Mouse (Mus musculus) neural tube, embryonic 11.5 days (tissue): Measurements from ENCODE around the gene Zdhhc5. TPM values are rescaled to one million over a fixed set of nuclear protein-coding genes. Genes with fewer than 3 reads are reported as not detected.
"Not testable (repeated sequence)": the region's sequence is repeated elsewhere in the genome, so short reads cannot be mapped to it uniquely, and the experiment has no call there.

Source experiments
- ATAC-seq: fragments of 200-750 bp; cut with Nextera tagmentation; 2 replicates; pipeline ENCODE4 v1.8.0; 2017; ENCODE audit warnings: moderate number of reproducible peaks, mild to moderate bottlenecking, moderate TSS enrichment, moderate library complexity; ENCODE audit not compliant: insufficient read depth, low FRiP score, low TSS enrichment
- DNase-seq: peaks from one replicate; pipeline ENCODE4 v3.0.0-alpha.2; 2015; ENCODE audit warnings: low spot score
- H3K27ac ChIP-seq: fragments of 300-500 bp; sonication (generic); 2 replicates; pipeline ENCODE4 v1.5.1; 2014; ENCODE audit warnings: low read depth, mild to moderate bottlenecking, low read length
- H3K27me3 ChIP-seq: fragments of 300-500 bp; sonication (generic); 2 replicates; pipeline ENCODE4 v1.6.1; 2014; ENCODE audit warnings: mild to moderate bottlenecking, low read length, mixed read lengths; ENCODE audit not compliant: control insufficient read depth, insufficient read depth
- H3K36me3 ChIP-seq: fragments of 300-500 bp; sonication (generic); 2 replicates; pipeline ENCODE4 v1.6.1; 2014; ENCODE audit warnings: mild to moderate bottlenecking, low read length, moderate library complexity, mixed read lengths; ENCODE audit not compliant: control insufficient read depth, insufficient read depth
- H3K4me1 ChIP-seq: fragments of 300-500 bp; sonication (generic); 2 replicates; pipeline ENCODE4 v1.6.1; 2014; ENCODE audit warnings: low read length, mixed read lengths; ENCODE audit not compliant: control insufficient read depth, insufficient read depth
- H3K4me2 ChIP-seq: fragments of 300-500 bp; sonication (generic); 2 replicates; pipeline ENCODE4 v1.6.1; 2014; ENCODE audit warnings: low read depth, mild to moderate bottlenecking, moderate library complexity
- H3K4me3 ChIP-seq: fragments of 300-500 bp; sonication (generic); 2 replicates; pipeline ENCODE4 v1.5.1; 2014; ENCODE audit warnings: low read depth, low read length
- H3K9ac ChIP-seq: fragments of 300-500 bp; sonication (generic); 2 replicates; pipeline ENCODE4 v1.6.1; 2014; ENCODE audit warnings: mild to moderate bottlenecking, low read length
- H3K9me3 ChIP-seq: fragments of 300-500 bp; sonication (generic); 2 replicates; pipeline ENCODE4 v1.6.1; 2016; ENCODE audit warnings: low read length; ENCODE audit not compliant: control insufficient read depth
- WGBS: fragments of 180-500 bp; shearing (Covaris S2); extraction: QIAGEN DNeasy Blood & Tissue Kit; methylation state at CpG from one replicate; pipeline ENCODE4 v1.1.7; 2014; 5-methylcytosine and 5-hydroxymethylcytosine counted together
- polyA plus RNA-seq: library from polyadenylated mRNA; unstranded; fragments of >200 nt; fragmentation: Nextera tagmentation; extraction: Ambion mirVana; gene quantifications from 2 replicates; pipeline ENCODE4 v1.2.1, GENCODE M21; 2014

Gene Zdhhc5
- polyA plus RNA-seq, 1 experiment from 2014 or later = 27.6 TPM

DNA sequence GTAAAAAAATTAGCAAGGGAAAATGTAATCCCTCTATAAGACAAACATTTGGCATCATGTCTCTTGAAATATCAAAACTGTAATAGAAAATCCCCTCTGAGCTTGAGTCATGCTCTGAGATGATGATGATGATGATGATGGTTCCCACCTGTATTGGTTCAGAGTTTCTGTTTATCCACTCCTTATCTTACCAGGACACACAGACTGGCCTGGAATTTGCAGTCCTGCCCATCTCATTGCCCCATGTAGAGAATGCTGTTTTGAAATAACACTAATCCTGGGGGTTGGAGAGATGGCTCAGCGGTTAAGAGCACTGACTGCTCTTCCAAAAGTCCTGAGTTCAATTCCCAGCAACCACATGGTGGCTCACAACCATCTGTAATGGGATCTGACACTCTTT, 17.4 kb upstream of the Zdhhc5 start:
- Histone ChIP-seq H3K27ac (no peak overlapping the region), H3K9me3 (no peaks in the 10 kb centered on the region), H3K36me3 (no peaks in the 10 kb centered on the region), H3K9ac (no peak overlapping the region), H3K27me3 (no peaks in the 10 kb centered on the region), H3K4me2 (no peak overlapping the region), H3K4me3 (no peak overlapping the region), H3K4me1 (peaks cover 21% of the 10 kb centered on the region)
- ATAC-seq (no peak), DNase-seq (no peak)
- 75% methylated on average over 1 of the region's 1 CpGs for WGBS

DNA sequence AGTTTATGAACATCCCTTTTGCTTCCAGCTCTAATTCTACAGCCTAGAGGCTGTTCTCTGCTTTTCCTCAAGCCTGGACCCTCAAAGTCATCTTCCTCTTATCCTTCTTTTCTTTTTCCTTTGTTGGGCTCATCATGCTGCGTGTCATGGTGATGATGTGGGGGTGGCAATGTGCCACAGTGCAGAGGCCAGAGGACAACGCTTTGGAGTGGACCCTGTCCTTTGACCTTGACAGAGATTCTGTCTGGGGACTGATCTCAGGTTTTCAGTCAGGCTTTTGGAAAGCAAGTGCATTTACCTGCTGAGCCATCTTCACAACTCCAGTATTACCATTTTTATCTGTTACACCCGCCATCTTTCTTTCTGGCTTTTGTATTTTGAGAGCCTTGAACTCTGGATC, 16.2 kb upstream of the Zdhhc5 start:
- Histone ChIP-seq H3K27me3 (no peaks in the 10 kb centered on the region), H3K27ac (no peak overlapping the region), H3K4me2 (no peak overlapping the region), H3K9me3 (no peaks in the 10 kb centered on the region), H3K36me3 (no peaks in the 10 kb centered on the region), H3K4me1 (peaks cover 12% of the 10 kb centered on the region), H3K4me3 (no peak overlapping the region), H3K9ac (no peak overlapping the region)
- ATAC-seq (no peak), DNase-seq (no peak)
- WGBS = 78% methylated on average over 3 of the region's 3 CpGs

DNA sequence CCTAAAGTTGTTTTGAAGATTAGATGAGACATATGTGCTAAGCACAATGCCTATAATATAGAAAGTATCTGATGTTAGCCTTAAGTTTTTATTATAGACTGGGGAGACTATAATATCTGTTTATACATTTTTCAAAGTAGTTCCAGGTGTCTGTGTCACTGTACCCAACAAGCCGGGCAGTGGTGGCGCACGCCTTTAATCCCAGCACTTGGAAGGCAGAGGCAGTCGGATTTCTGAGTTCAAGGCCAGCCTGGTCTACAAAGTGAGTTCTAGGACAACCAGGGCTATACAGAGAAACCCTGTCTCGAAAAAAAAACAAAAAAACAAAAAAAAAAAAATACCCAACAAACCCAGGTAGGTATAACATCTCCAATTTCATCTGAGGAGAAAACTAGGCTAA, 13.2 kb upstream of the Zdhhc5 start:
- ATAC-seq, H3K9ac ChIP-seq, H3K27ac ChIP-seq, H3K4me1 ChIP-seq, H3K9me3 ChIP-seq, H3K4me3 ChIP-seq, H3K27me3 ChIP-seq, H3K36me3 ChIP-seq, DNase-seq, H3K4me2 ChIP-seq: not testable (repeated sequence)
- WGBS = 84% methylated on average over 5 of the region's 5 CpGs

DNA sequence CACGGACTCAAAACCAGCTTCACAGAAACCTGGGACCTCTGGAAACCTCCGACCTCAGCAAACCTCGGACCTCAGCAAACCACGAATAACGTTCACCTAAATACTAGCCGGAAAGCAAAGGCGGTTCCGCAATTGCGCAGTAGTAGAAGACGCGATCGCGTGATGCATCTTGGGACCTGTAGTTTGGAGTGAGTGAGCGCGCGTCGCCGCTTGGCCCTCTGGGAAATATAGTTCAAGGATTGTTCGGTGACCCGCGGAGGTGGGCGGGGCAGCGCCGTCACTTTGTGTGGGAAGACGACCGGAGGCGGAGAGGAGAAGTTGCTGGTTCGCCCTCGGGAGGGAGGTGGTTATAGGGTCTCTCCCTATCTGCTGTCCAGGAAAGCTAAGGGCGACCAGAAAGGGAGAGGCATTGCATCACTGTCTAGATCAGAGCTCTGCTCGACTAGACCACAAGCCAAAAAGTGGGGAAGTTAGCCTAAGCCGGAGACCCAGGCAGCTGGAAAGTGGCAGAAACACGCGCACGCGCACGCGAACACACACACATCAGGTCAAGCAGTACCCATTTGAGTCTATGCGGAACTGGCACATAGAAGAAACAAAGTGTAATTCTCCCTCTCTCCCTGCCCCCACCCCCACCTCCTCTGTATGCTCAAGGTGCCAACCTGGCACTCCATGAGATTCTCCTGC, 12.3 kb upstream of the Zdhhc5 start, which contains the start of gene Clp1:
TSS of gene Clp1 (minus strand) at position 179 of the 687 bp plus-strand sequence.
- WGBS = under 1% methylated on average over 39 of the region's 39 CpGs
- Histone ChIP-seq H3K27me3 (no peaks in the 10 kb centered on the region), H3K4me2 (peak within 1 kb of the TSS; percentile 68), H3K9me3 (no peaks in the 10 kb centered on the region), H3K27ac (0 out of 2 replicates have a peak within 1 kb of the TSS, but pooled peaks have one; percentile 45), H3K4me3 (peak within 1 kb of the TSS; percentile 59), H3K9ac (peak within 1 kb of the TSS; percentile 54), H3K4me1 (no peaks in the 10 kb centered on the region), H3K36me3 (peaks cover 2% of the 10 kb centered on the region; the same call in 1 of the 2 replicates)
- ATAC-seq = peak; percentile 96
- DNase-seq = peak; percentile 97

DNA sequence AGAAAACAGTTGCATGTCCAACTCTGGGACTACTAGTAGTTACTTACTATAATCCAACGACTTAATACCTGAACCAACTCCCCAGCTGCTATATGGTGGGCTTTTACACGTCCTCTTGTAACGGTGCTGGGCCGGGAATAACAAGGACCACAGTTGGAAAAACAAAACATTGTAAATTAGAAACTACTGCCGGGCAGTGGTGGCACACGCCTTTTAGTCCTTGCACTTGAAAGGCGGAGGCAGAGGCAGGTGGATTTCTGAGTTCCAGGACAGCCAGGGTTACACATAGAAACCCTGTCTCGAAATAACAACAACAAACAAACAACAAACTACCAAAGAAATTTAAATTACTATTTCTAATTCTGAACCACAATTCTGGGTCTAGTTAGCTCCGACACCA, 11.7 kb upstream of the Zdhhc5 start:
- H3K4me2 ChIP-seq = peak overlapping the region; percentile 68
- ATAC-seq (peak; percentile 4; the same call in 1 of the 2 replicates), DNase-seq (no peak)
- H3K4me1 ChIP-seq = no peaks in the 10 kb centered on the region
- H3K9me3 ChIP-seq = no peaks in the 10 kb centered on the region
- 3% methylated on average over 9 of the region's 9 CpGs for WGBS
- no peaks in the 10 kb centered on the region for H3K27me3 ChIP-seq
- H3K4me3 ChIP-seq = peak overlapping the region; percentile 59
- peak overlapping the region; percentile 37 for H3K9ac ChIP-seq
- no peak overlapping the region for H3K27ac ChIP-seq
- H3K36me3 ChIP-seq = peaks cover 2% of the 10 kb centered on the region; the same call in 1 of the 2 replicates

DNA sequence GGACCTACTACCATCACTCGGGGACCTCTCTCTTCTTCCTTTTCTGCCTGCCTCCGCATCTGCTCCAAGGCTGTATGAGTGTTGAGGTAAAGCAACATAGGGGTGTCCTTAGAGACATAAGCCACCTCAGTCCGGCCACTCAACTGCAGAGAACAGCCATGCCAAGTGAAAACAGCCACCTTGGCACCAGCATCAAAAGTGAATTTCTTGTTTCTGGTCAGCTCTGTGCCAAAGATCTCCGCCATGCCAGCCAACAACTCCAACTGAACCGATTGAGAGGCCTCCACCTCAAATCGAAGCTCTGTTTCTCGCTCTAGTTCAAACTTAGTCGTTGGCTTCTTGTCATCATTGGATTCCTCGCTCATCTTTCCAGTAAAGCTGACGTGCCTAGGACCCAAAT, 10.8 kb upstream of the Zdhhc5 start:
- 92% methylated on average over 10 of the region's 10 CpGs for WGBS
- DNase-seq (no peak), ATAC-seq (no peak)
- Histone ChIP-seq H3K4me2 (0 out of 2 replicates have a peak overlapping the region, but pooled peaks have one; percentile 1), H3K27me3 (no peaks in the 10 kb centered on the region), H3K27ac (no peak overlapping the region), H3K9ac (no peak overlapping the region), H3K36me3 (peaks cover 2% of the 10 kb centered on the region; the same call in 1 of the 2 replicates), H3K4me1 (no peaks in the 10 kb centered on the region), H3K4me3 (no peak overlapping the region), H3K9me3 (no peaks in the 10 kb centered on the region)

DNA sequence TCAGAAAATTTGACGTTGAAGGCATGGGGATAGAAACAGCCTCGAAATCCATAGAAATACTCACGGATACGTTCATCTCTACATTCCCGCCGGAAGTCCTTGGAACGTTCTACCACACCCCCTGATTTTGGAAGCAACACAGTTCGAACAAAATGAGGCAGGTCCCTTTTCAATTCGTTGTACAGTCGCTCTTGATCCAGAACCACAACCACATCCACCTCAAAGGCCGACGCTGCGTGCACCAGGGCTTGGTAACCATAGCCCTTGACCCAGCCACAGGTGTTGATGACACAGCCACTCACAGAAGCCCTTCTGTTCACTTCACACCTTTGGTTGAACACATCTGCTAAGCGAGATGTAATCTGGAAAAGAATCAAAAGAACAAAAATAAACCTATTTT, 8.9 kb upstream of the Zdhhc5 start:
- H3K36me3 ChIP-seq = peaks cover 2% of the 10 kb centered on the region; the same call in 1 of the 2 replicates
- H3K4me3 ChIP-seq = no peak overlapping the region
- no peak overlapping the region for H3K27ac ChIP-seq
- H3K9ac ChIP-seq = no peak overlapping the region
- H3K4me1 ChIP-seq = no peaks in the 10 kb centered on the region
- ATAC-seq = no peak
- no peaks in the 10 kb centered on the region for H3K27me3 ChIP-seq
- H3K9me3 ChIP-seq = no peaks in the 10 kb centered on the region
- no peak overlapping the region for H3K4me2 ChIP-seq
- no peak for DNase-seq
- WGBS = 93% methylated on average over 14 of the region's 14 CpGs

DNA sequence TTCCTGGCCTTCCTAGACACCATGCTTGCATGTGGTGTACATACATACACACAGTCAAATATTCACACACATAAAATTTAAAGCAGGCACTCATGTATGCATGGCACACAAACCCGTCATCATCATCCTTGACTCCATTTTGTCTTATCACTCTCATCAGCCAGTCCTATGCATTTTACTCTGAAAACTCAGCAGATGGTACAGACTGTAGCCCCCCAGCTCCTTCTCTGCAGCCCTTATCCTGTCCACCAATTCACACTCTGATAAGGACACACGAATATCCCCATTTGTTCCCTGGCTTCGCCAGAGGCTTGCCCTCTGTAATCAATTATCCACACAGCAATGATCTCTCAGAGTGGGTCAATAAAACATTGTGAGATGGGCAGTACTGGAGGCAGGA, 6.2 kb upstream of the Zdhhc5 start:
- Histone ChIP-seq H3K9ac (no peak overlapping the region), H3K4me3 (no peak overlapping the region), H3K4me1 (peaks cover 4% of the 10 kb centered on the region; the same call in 1 of the 2 replicates), H3K27ac (no peak overlapping the region), H3K9me3 (no peaks in the 10 kb centered on the region), H3K4me2 (no peak overlapping the region), H3K36me3 (peaks cover 2% of the 10 kb centered on the region; the same call in 1 of the 2 replicates), H3K27me3 (no peaks in the 10 kb centered on the region)
- DNase-seq (no peak), ATAC-seq (no peak)
- 69% methylated on average over 3 of the region's 3 CpGs for WGBS

DNA sequence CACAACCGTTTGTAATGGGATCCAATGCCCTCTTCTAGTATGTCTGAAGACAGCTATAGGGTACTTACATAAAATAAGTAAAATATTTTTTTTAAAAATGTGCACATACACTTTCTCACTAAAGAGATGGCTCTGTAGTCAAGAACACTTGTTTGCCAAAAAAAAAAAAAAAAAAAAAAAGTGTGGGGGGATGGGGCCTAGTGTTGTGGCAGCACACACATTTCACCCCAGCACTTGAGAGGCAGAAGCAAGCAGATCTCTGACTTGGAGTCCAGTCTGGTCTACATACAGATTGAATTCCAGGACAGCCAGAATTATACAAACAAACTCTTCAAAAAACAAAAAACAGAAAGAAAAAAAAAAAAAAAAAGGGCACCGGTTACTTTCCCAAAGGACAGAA, 5.7 kb upstream of the Zdhhc5 start:
- DNase-seq = no peak
- H3K4me2 ChIP-seq = no peak overlapping the region
- H3K27me3 ChIP-seq = no peaks in the 10 kb centered on the region
- H3K4me1 ChIP-seq = peaks cover 5% of the 10 kb centered on the region; the same call in 1 of the 2 replicates
- H3K27ac ChIP-seq = no peak overlapping the region
- H3K4me3 ChIP-seq = no peak overlapping the region
- ATAC-seq = no peak
- H3K9me3 ChIP-seq = no peaks in the 10 kb centered on the region
- 88% methylated on average over 2 of the region's 2 CpGs for WGBS
- H3K36me3 ChIP-seq = peaks cover 2% of the 10 kb centered on the region; the same call in 1 of the 2 replicates
- no peak overlapping the region for H3K9ac ChIP-seq
